Mouse (Mus musculus) thymus, adult 2 months (tissue): Measurements from ENCODE around the gene B3gntl1. TPM values are rescaled to one million over a fixed set of nuclear protein-coding genes. Genes with fewer than 3 reads are reported as not detected.
"Not testable (repeated sequence)": the region's sequence is repeated elsewhere in the genome, so short reads cannot be mapped to it uniquely, and the experiment has no call there.

Experiments
- DNase-seq: peaks from one replicate; pipeline ENCODE4 v3.0.0; 2021
- H3K27ac ChIP-seq: fragments of 200-500 bp; 2 replicates; pipeline ENCODE4 v1.5.1; 2012; ENCODE audit warnings: low read length, control low read depth; ENCODE audit not compliant: control insufficient read depth, insufficient read depth
- H3K27me3 ChIP-seq: fragments of 200-500 bp; 2 replicates; pipeline ENCODE4 v1.6.1; 2012; ENCODE audit warnings: mild to moderate bottlenecking, low read length, moderate library complexity, mixed read lengths; ENCODE audit not compliant: control insufficient read depth, insufficient read depth
- H3K36me3 ChIP-seq: fragments of 200-500 bp; 2 replicates; pipeline ENCODE4 v1.6.1; 2012; ENCODE audit warnings: mild to moderate bottlenecking, low read length, moderate library complexity; ENCODE audit not compliant: control insufficient read depth, insufficient read depth
- H3K4me1 ChIP-seq: fragments of 200-500 bp; replicated peaks from 2 replicates; pipeline ENCODE4 v1.6.1; 2012; ENCODE audit warnings: low read length; ENCODE audit not compliant: control insufficient read depth, insufficient read depth
- H3K4me3 ChIP-seq: fragments of 200-500 bp; 2 replicates; pipeline ENCODE4 v1.5.1; 2012; ENCODE audit warnings: mild to moderate bottlenecking, low read length, control low read depth, moderate library complexity; ENCODE audit not compliant: control insufficient read depth, insufficient read depth
- CTCF ChIP-seq: fragments of 200-500 bp; IDR thresholded peaks from 2 replicates; pipeline ENCODE4 v1.5.1; 2012; ENCODE audit warnings: mild to moderate bottlenecking, control low read depth, low read length, moderate library complexity, borderline replicate concordance; ENCODE audit not compliant: control insufficient read depth, poor library complexity, insufficient read depth; ENCODE audit errors: extremely low read depth
- POLR2A ChIP-seq: fragments of 200-500 bp; IDR thresholded peaks from 2 replicates; pipeline ENCODE4 v1.6.1; 2012; ENCODE audit warnings: mild to moderate bottlenecking, low read length, control low read depth, moderate library complexity; ENCODE audit not compliant: control insufficient read depth, poor library complexity, insufficient read depth; ENCODE audit errors: extremely low read depth
- WGBS: fragments of 180-500 bp; shearing (Covaris S2); methylation state at CpG from one replicate; pipeline ENCODE4 v1.1.7; 2018; 5-methylcytosine and 5-hydroxymethylcytosine counted together
- polyA plus RNA-seq: library from polyadenylated mRNA; depleted of rRNA; stranded (reverse); fragments of >200 nt; gene quantifications from 2 replicates; pipeline ENCODE4 v1.2.3, GENCODE M21; 2012

Gene B3gntl1
- polyA plus RNA-seq, 1 experiment, result 6.8 TPM

- WGBS, result 2% methylated on average over 22 of the region's 22 CpGs
- no peak for DNase-seq
- Histone ChIP-seq H3K27me3 (no peaks in the 10 kb centered on the region), H3K4me3 (peak overlapping the region; percentile 69), H3K36me3 (no peaks in the 10 kb centered on the region), H3K27ac (no peak overlapping the region), H3K4me1 (peaks cover 4% of the 10 kb centered on the region)
- TF ChIP-seq CTCF (no peak), POLR2A (no peak)
Measured at GRCm38 (mm10) chr11:121672312-121672989, 502 bp downstream of the B3gntl1 start.

GRCm38 (mm10) chr11:121670926-121671325 is 2.0 kb downstream of the B3gntl1 start:
- Histone ChIP-seq H3K4me3 (no peak overlapping the region), H3K27me3 (no peaks in the 10 kb centered on the region), H3K36me3 (no peaks in the 10 kb centered on the region), H3K4me1 (peaks cover 4% of the 10 kb centered on the region), H3K27ac (no peak overlapping the region)
- 97% methylated on average over 5 of the region's 5 CpGs for WGBS
- no peak for DNase-seq
- TF ChIP-seq CTCF (no peak), POLR2A (no peak)

GRCm38 (mm10) chr11:121668776-121669175 is 4.2 kb downstream of the B3gntl1 start:
- DNase-seq, result no peak
- no peak for TF ChIP-seq POLR2A
- no peak for TF ChIP-seq CTCF
- Histone ChIP-seq H3K36me3 (no peaks in the 10 kb centered on the region), H3K4me3 (no peak overlapping the region), H3K4me1 (peaks cover 4% of the 10 kb centered on the region), H3K27ac (no peak overlapping the region), H3K27me3 (no peaks in the 10 kb centered on the region)
- WGBS, result 99% methylated on average over 5 of the region's 5 CpGs

DNA sequence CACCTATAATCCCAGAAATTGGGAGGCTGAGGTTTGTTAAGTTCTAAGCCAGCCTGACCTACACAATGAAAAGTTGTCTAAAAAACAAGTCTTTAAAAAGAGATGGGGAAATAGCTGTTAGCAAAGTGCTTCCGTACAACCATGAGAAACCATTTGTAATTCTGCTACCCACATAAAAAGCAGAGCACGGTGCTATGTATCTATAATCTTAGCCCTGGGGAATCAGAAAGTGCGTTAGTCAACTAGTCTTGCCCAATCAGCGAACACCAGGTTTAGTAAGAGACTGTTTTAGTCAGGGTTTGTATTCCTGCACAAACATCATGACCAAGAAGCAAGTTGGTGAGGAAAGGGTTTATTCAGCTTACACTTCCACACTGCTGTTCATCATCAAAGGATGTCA is 5.4 kb downstream of the B3gntl1 start:
- Histone ChIP-seq H3K27me3 (no peaks in the 10 kb centered on the region), H3K4me3 (no peak overlapping the region), H3K4me1 (no peaks in the 10 kb centered on the region), H3K27ac (no peak overlapping the region), H3K36me3 (no peaks in the 10 kb centered on the region)
- WGBS, result 87% methylated on average over 4 of the region's 4 CpGs
- DNase-seq, result no peak
- TF ChIP-seq CTCF, result no peak

DNA sequence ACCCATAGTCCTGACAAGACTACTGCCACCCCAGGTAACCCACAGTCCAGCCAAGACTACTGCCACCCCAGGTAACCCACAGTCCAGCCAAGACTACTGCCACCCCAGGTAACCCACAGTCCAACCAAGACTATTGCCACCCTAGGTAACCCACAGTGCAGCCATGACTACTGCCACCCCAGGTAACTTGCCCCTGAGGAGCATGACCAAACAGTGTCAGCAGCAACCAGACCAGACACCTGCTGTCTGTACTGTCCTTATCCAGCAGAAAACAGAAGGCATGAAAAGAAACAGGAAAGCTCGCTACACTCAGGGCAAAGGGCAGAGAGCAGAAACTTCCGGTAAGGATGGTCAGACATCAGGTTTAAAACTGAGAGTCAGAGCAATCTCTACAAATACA is 11.8 kb downstream of the B3gntl1 start:
- TF ChIP-seq POLR2A, result no peak
- no peak for TF ChIP-seq CTCF
- 97% methylated on average over 2 of the region's 2 CpGs for WGBS
- no peak overlapping the region for H3K27ac ChIP-seq
- no peak for DNase-seq
- no peaks in the 10 kb centered on the region for H3K4me1 ChIP-seq
- no peaks in the 10 kb centered on the region for H3K27me3 ChIP-seq
- H3K36me3 ChIP-seq, result no peaks in the 10 kb centered on the region
- no peak overlapping the region for H3K4me3 ChIP-seq

GRCm38 (mm10) chr11:121660604-121661003 is 12.3 kb downstream of the B3gntl1 start:
- not testable (repeated sequence) for H3K4me1 ChIP-seq, H3K27me3 ChIP-seq, H3K27ac ChIP-seq, H3K36me3 ChIP-seq, H3K4me3 ChIP-seq, DNase-seq
- WGBS, result 93% methylated on average over 2 of the region's 2 CpGs

GRCm38 (mm10) chr11:121658151-121658550 is 14.8 kb downstream of the B3gntl1 start:
- Histone ChIP-seq H3K4me1 (peaks cover 8% of the 10 kb centered on the region), H3K27ac (no peak overlapping the region), H3K36me3 (no peaks in the 10 kb centered on the region), H3K4me3 (no peak overlapping the region), H3K27me3 (no peaks in the 10 kb centered on the region)
- WGBS, result 59% methylated on average over 1 of the region's 1 CpGs
- DNase-seq, result no peak
- TF ChIP-seq CTCF (no peak), POLR2A (no peak)
